Mouse (Mus musculus) testis, adult 2 months (tissue): ENCODE results near the gene Entpd1.

Experiments
- CTCF ChIP-seq: fragments of 200-500 bp; IDR thresholded peaks from 2 replicates; pipeline ENCODE4 v1.5.1; 2012; ENCODE audit warnings: low read depth, mild to moderate bottlenecking, inconsistent platforms, low read length, moderate library complexity; ENCODE audit not compliant: control insufficient read depth, insufficient read depth, insufficient replicate concordance
- POLR2A ChIP-seq: fragments of 200-500 bp; IDR thresholded peaks from 2 replicates; pipeline ENCODE4 v1.6.1; 2012; ENCODE audit warnings: low read depth, mild to moderate bottlenecking, inconsistent platforms, low read length, moderate library complexity; ENCODE audit not compliant: control insufficient read depth

DNA sequence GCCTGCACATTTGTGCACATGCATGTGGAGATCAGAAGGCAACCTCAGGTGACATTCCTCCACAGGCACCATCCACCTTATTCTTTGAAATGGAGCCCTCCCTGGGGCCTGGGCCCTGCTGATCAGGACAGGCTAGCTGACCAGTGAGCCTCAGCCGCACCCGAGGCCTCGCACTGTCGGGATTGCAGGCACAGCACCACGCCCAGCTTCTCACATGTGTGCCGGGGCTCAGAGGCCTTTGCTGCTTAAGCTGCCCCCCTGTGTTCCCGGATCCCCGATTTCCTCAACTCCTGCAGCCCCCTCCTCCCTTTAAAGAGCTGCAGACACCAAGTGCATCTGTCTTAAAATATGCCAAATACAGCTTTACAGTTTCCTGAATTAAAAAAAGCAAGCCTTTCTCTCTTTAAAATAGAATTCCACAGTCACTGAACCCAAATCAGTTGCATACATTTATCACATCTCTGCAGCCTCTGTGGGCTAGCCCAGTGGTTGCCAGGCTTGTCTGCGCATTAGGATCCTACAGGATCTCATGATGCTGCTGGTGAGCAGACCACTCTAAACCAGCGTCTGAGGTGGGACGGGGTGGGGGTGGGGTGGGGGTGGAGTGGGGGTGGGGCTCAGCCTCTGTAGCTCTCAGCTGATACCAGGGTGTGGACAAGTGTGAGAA is 107.4 kb downstream of the Entpd1 start:
- TF ChIP-seq CTCF (no peak), POLR2A (no peak)
